Mouse (Mus musculus) stomach, postnatal 0 days (tissue): ENCODE data around the gene Rffl. TPM values are rescaled to one million over a fixed set of nuclear protein-coding genes. Genes with fewer than 3 reads are reported as not detected.
A peak's percentile ranks its signal among the peaks of the same experiment; 100 is the strongest.

Source experiments
- ATAC-seq: fragments of 200-750 bp; cut with Nextera tagmentation; 2 replicates; pipeline ENCODE4 v1.8.0; 2017; ENCODE audit not compliant: low FRiP score, low TSS enrichment
- DNase-seq: peaks from one replicate; pipeline ENCODE4 v3.0.0-alpha.2; 2016; ENCODE audit warnings: low spot score
- H3K27ac ChIP-seq: fragments of 300-500 bp; sonication (generic); replicated peaks from 2 replicates; pipeline ENCODE4 v1.5.1; 2014; ENCODE audit warnings: mild to moderate bottlenecking, control low read depth
- H3K27me3 ChIP-seq: fragments of 300-500 bp; sonication (generic); 2 replicates; pipeline ENCODE4 v1.6.1; 2014; ENCODE audit warnings: low read length; ENCODE audit not compliant: control insufficient read depth, insufficient read depth
- H3K36me3 ChIP-seq: fragments of 300-500 bp; sonication (generic); 2 replicates; pipeline ENCODE4 v1.6.1; 2014; ENCODE audit warnings: low read length, mixed read lengths; ENCODE audit not compliant: control insufficient read depth, insufficient read depth
- H3K4me1 ChIP-seq: fragments of 300-500 bp; sonication (generic); replicated peaks from 2 replicates; pipeline ENCODE4 v1.6.1; 2014; ENCODE audit warnings: antibody characterized with exemption; ENCODE audit not compliant: control insufficient read depth, insufficient read depth
- H3K4me2 ChIP-seq: fragments of 300-500 bp; sonication (generic); replicated peaks from 2 replicates; pipeline ENCODE4 v1.6.1; 2014; ENCODE audit warnings: low read depth, mild to moderate bottlenecking, control low read depth, moderate library complexity
- H3K4me3 ChIP-seq: fragments of 300-500 bp; sonication (generic); 2 replicates; pipeline ENCODE4 v1.5.1; 2014; ENCODE audit warnings: low read depth, low read length, control low read depth
- H3K9ac ChIP-seq: fragments of 300-500 bp; sonication (generic); 2 replicates; pipeline ENCODE4 v1.6.1; 2014; ENCODE audit warnings: mild to moderate bottlenecking, low read length, control low read depth, mixed read lengths
- H3K9me3 ChIP-seq: fragments of 300-500 bp; sonication (generic); 2 replicates; pipeline ENCODE4 v1.6.1; 2016; ENCODE audit warnings: low read length; ENCODE audit not compliant: control insufficient read depth
- CTCF ChIP-seq: IDR thresholded peaks from 2 replicates; pipeline ENCODE4 v1.5.1; 2016; ENCODE audit warnings: antibody characterized with exemption, low read depth, mild to moderate bottlenecking, moderate library complexity
- EP300 ChIP-seq: optimal IDR thresholded peaks from 2 replicates; pipeline ENCODE3; 2016; ENCODE audit warnings: antibody characterized with exemption
- WGBS: fragments of 180-500 bp; shearing (Covaris S2); extraction: QIAGEN DNeasy Blood & Tissue Kit; methylation state at CpG from one replicate; pipeline ENCODE4 v1.1.7; 2014; 5-methylcytosine and 5-hydroxymethylcytosine counted together
- polyA plus RNA-seq: library from polyadenylated mRNA; unstranded; fragments of >200 nt; fragmentation: Nextera tagmentation; extraction: Ambion mirVana; gene quantifications from 2 replicates; pipeline ENCODE4 v1.2.1, GENCODE M21; 2015

The Rffl gene
- polyA plus RNA-seq, 1 experiment from 2014 or later: 16.4 TPM

GRCm38 (mm10) chr11:82907651-82908607 lies 36.9 kb upstream of the Rffl start, which contains the start of gene Nle1:
Gene Nle1, minus strand, starts transcription at chr11:82908411.
- WGBS: 2% methylated on average over 67 of the region's 73 CpGs
- H3K4me3 ChIP-seq: peak within 1 kb of the TSS; percentile 74
- peaks cover 18% of the 10 kb centered on the region for H3K36me3 ChIP-seq
- ATAC-seq: peak; percentile 74
- TF ChIP-seq CTCF (peak; percentile 97), EP300 (no peak)
- peaks cover 3% of the 10 kb centered on the region for H3K4me1 ChIP-seq
- no peaks in the 10 kb centered on the region for H3K27me3 ChIP-seq
- no peaks in the 10 kb centered on the region for H3K9me3 ChIP-seq
- H3K4me2 ChIP-seq: peak within 1 kb of the TSS; percentile 87
- H3K27ac ChIP-seq: no peak within 1 kb of the TSS
- H3K9ac ChIP-seq: peak within 1 kb of the TSS; percentile 74
- DNase-seq: peak; percentile 93

GRCm38 (mm10) chr11:82905816-82906215 lies 34.8 kb upstream of the Rffl start:
- Histone ChIP-seq H3K4me1 (peaks cover 3% of the 10 kb centered on the region), H3K9me3 (no peaks in the 10 kb centered on the region), H3K27ac (no peak overlapping the region), H3K9ac (no peak overlapping the region), H3K27me3 (no peaks in the 10 kb centered on the region), H3K36me3 (peaks cover 27% of the 10 kb centered on the region), H3K4me2 (no peak overlapping the region), H3K4me3 (no peak overlapping the region)
- DNase-seq: no peak
- ATAC-seq: no peak
- no peak for TF ChIP-seq CTCF
- no peak for TF ChIP-seq EP300
- 95% methylated on average over 5 of the region's 5 CpGs for WGBS

GRCm38 (mm10) chr11:82904952-82905351 lies 33.9 kb upstream of the Rffl start:
- Histone ChIP-seq H3K36me3 (peaks cover 32% of the 10 kb centered on the region), H3K4me2 (no peak overlapping the region), H3K27me3 (no peaks in the 10 kb centered on the region), H3K4me3 (no peak overlapping the region), H3K4me1 (peaks cover 3% of the 10 kb centered on the region), H3K27ac (no peak overlapping the region), H3K9me3 (no peaks in the 10 kb centered on the region), H3K9ac (no peak overlapping the region)
- DNase-seq: no peak
- ATAC-seq: no peak
- TF ChIP-seq EP300 (no peak), CTCF (no peak)
- WGBS: 51% methylated on average over 8 of the region's 8 CpGs

- Histone ChIP-seq H3K36me3 (peaks cover 32% of the 10 kb centered on the region), H3K9ac (no peak overlapping the region), H3K27me3 (no peaks in the 10 kb centered on the region), H3K4me2 (no peak overlapping the region), H3K4me3 (no peak overlapping the region), H3K4me1 (no peaks in the 10 kb centered on the region), H3K9me3 (no peaks in the 10 kb centered on the region), H3K27ac (no peak overlapping the region)
- no peak for ATAC-seq
- no peak for DNase-seq
- WGBS: 90% methylated on average over 20 of the region's 20 CpGs
- no peak for TF ChIP-seq EP300
- TF ChIP-seq CTCF: no peak
Observed at GRCm38 (mm10) chr11:82901606-82902310, 30.7 kb upstream of the Rffl start.

- Histone ChIP-seq H3K4me3 (no peak overlapping the region), H3K36me3 (peaks cover 29% of the 10 kb centered on the region), H3K27ac (no peak overlapping the region), H3K9me3 (no peaks in the 10 kb centered on the region), H3K4me1 (no peaks in the 10 kb centered on the region), H3K9ac (no peak overlapping the region), H3K4me2 (no peak overlapping the region), H3K27me3 (no peaks in the 10 kb centered on the region)
- DNase-seq (no peak), ATAC-seq (0 out of 2 replicates have a peak, but pooled peaks have one; percentile 31)
- TF ChIP-seq EP300: no peak
- TF ChIP-seq CTCF: no peak
- WGBS: 89% methylated on average over 5 of the region's 5 CpGs
Observed at GRCm38 (mm10) chr11:82899720-82900119, 28.7 kb upstream of the Rffl start.
